Mouse (Mus musculus) heart, embryonic 15.5 days (tissue): ENCODE data around the gene Cabp4. TPM values are rescaled to one million over a fixed set of nuclear protein-coding genes. Genes with fewer than 3 reads are reported as not detected.
A peak's percentile ranks its signal among the peaks of the same experiment; 100 is the strongest.

ENCODE experiments used
- ATAC-seq: fragments of 200-750 bp; cut with Nextera tagmentation; replicated peaks from 2 replicates; pipeline ENCODE4 v1.8.0; 2017; ENCODE audit warnings: low read depth, moderate TSS enrichment; ENCODE audit not compliant: insufficient number of reproducible peaks, insufficient read depth, low FRiP score
- H3K27ac ChIP-seq: fragments of 300-500 bp; sonication (generic); 2 replicates; pipeline ENCODE4 v1.5.1; 2015; ENCODE audit warnings: mild to moderate bottlenecking, inconsistent platforms
- H3K27me3 ChIP-seq: fragments of 300-500 bp; sonication (generic); 2 replicates; pipeline ENCODE4 v1.6.1; 2015; ENCODE audit warnings: inconsistent platforms
- H3K36me3 ChIP-seq: fragments of 300-500 bp; sonication (generic); 2 replicates; pipeline ENCODE4 v1.6.1; 2015; ENCODE audit warnings: mild to moderate bottlenecking, inconsistent platforms
- H3K4me1 ChIP-seq: fragments of 300-500 bp; sonication (generic); replicated peaks from 2 replicates; pipeline ENCODE4 v1.6.1; 2015; ENCODE audit warnings: inconsistent platforms
- H3K4me2 ChIP-seq: fragments of 300-500 bp; sonication (generic); 2 replicates; pipeline ENCODE4 v1.6.1; 2015; ENCODE audit warnings: inconsistent platforms, mild to moderate bottlenecking, moderate library complexity
- H3K4me3 ChIP-seq: fragments of 300-500 bp; sonication (generic); 2 replicates; pipeline ENCODE4 v1.5.1; 2015; ENCODE audit warnings: mild to moderate bottlenecking, inconsistent platforms
- H3K9ac ChIP-seq: fragments of 300-500 bp; sonication (generic); 2 replicates; pipeline ENCODE4 v1.6.1; 2015; ENCODE audit warnings: mild to moderate bottlenecking, inconsistent platforms
- H3K9me3 ChIP-seq: fragments of 300-500 bp; sonication (generic); replicated peaks from 2 replicates; pipeline ENCODE4 v1.6.1; 2016; ENCODE audit warnings: inconsistent platforms
- WGBS: fragments of 180-500 bp; shearing (Covaris S2); methylation state at CpG from one replicate; pipeline ENCODE4 v1.1.7; 2015; ENCODE audit warnings: mixed read lengths; 5-methylcytosine and 5-hydroxymethylcytosine counted together
- polyA plus RNA-seq: library from polyadenylated mRNA; unstranded; fragments of >200 nt; fragmentation: Nextera tagmentation; extraction: Ambion mirVana; gene quantifications from 2 replicates; pipeline ENCODE4 v1.2.1, GENCODE M21; 2015

Gene Cabp4
- polyA plus RNA-seq, 1 experiment from 2014 or later, result not detected

DNA sequence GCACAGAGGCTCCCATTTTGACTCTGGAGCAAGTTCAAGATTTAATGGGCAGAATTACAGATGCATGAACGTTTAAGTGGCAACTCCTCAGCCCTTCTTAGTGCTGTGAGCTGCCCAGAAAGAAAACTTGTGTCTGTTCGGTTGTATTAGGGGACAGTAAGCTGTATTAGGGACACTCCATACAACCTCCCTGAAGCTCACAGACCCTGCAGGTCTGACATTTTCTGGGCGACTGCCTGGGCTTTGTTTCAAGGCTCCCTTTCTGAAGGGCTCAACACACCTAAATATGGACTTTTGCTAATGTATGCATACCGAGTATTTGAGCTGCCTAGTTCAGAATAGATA lies 19.7 kb upstream of the Cabp4 start:
- Histone ChIP-seq H3K36me3 (peaks cover 26% of the 10 kb centered on the region), H3K4me2 (peak overlapping the region; percentile 90), H3K27ac (peak overlapping the region; percentile 27), H3K27me3 (no peaks in the 10 kb centered on the region), H3K4me3 (peak overlapping the region; percentile 75), H3K4me1 (peaks cover 32% of the 10 kb centered on the region), H3K9me3 (no peaks in the 10 kb centered on the region), H3K9ac (peak overlapping the region; percentile 83; the same call in 1 of the 2 replicates)
- no peak for ATAC-seq
- 35% methylated on average over 4 of the region's 4 CpGs for WGBS

DNA sequence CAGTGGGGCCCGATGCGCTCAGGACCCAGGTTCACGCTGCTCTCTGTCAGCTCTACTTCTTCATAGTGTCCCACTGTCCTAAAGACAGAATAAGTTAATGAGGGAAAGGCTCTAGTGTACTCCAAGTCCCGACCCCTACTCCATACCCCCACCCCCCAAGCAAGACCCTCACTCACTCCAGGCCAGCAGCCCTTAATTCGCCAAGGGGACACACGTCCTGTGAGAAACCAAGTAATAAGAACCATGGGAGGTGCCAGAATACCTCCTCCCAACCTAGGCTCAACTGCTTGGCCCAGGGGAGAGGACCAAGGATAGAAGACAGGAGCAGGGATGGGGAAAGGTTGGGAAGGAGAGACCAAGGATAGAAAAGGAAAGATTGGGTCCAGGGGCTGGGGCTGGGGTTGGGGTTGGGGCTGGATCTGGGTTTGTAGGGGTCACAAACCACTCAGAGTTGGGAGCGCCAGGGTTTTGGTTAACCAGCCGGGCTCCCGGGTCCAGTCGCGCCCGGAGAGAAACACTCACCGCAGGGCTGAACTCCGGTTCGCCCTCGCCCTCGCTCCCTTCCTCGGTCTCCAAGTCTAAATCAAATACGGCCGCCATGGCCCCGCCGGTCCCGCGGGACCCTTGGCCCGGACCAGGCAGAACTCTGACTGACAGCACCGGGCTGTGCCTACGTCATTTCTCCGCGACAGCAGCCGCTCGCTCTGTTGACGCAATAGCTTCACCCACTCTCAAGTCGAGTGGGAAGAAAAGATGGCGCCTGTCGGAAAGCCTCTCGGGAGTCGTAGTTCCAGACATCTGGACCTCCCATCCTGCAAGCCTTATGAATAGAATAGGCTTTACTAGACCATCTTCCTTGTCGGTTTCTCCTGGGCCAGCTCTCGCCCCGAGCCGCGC lies 19.1 kb upstream of the Cabp4 start, which contains the start of gene Rps6kb2:
Rps6kb2 (minus strand) TSS at position 709 of the 897 bp plus-strand sequence.
- ATAC-seq, result peak; percentile 78
- 7% methylated on average over 42 of the region's 42 CpGs for WGBS
- peak within 1 kb of the TSS; percentile 90 for H3K4me2 ChIP-seq

DNA sequence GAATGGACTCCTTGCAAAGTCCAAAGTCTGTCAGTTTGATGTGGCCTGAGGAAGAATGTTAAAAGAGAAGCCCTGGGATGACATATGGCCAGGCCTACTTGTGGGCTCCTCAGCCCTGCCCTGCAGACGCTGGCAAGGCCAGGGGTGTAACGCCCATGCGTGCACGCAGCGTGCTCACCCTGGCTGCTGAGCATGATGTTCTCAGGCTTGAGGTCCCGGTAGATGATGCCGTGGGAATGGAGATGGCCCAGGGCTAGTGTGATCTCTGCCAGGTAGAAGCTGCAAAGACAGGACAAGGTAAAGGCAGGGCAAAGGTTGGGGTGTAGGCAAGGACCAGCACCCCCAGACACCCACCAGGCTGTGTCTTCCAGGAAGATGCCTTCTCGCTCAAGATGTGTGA lies 15.2 kb upstream of the Cabp4 start:
- H3K27me3 ChIP-seq, result no peaks in the 10 kb centered on the region
- WGBS, result 95% methylated on average over 8 of the region's 8 CpGs
- H3K9me3 ChIP-seq, result no peaks in the 10 kb centered on the region
- no peak overlapping the region for H3K9ac ChIP-seq
- H3K27ac ChIP-seq, result no peak overlapping the region
- H3K36me3 ChIP-seq, result peaks cover 48% of the 10 kb centered on the region
- H3K4me2 ChIP-seq, result no peak overlapping the region
- peaks cover 15% of the 10 kb centered on the region for H3K4me1 ChIP-seq
- ATAC-seq, result no peak
- no peak overlapping the region for H3K4me3 ChIP-seq

More for the DNA sequence above, 19.1 kb upstream of the Cabp4 start, which contains the start of gene Rps6kb2:
- Histone ChIP-seq H3K4me3 (peak within 1 kb of the TSS; percentile 75), H3K27ac (peak within 1 kb of the TSS; percentile 27), H3K9me3 (no peaks in the 10 kb centered on the region), H3K4me1 (peaks cover 32% of the 10 kb centered on the region), H3K9ac (peak within 1 kb of the TSS; percentile 83), H3K36me3 (peaks cover 32% of the 10 kb centered on the region), H3K27me3 (no peaks in the 10 kb centered on the region)

DNA sequence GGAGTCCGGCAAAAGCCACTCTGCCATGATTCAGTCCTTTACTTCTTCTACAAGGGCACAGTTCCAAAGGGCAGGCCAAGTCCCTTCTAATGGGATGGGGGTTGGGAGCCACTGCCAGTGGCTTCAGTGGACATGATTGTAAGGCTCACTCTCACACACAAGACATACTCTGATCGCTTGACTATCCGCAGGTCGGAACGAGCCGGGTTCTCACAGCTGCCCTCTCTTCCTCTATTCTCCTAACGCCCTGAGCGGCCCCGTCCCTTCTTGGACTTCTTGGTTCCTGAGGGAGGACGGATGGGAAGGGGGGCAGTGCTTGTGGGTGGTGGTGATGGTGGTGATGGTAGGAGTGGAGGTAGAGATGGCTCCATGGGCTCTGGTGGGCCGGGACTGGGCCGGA lies 12.9 kb upstream of the Cabp4 start:
- peaks cover 14% of the 10 kb centered on the region for H3K4me1 ChIP-seq
- H3K27me3 ChIP-seq, result no peaks in the 10 kb centered on the region
- no peaks in the 10 kb centered on the region for H3K9me3 ChIP-seq
- ATAC-seq, result no peak
- no peak overlapping the region for H3K4me2 ChIP-seq
- no peak overlapping the region for H3K9ac ChIP-seq
- H3K4me3 ChIP-seq, result no peak overlapping the region
- peaks cover 55% of the 10 kb centered on the region for H3K36me3 ChIP-seq
- WGBS, result 89% methylated on average over 12 of the region's 12 CpGs
- H3K27ac ChIP-seq, result no peak overlapping the region

DNA sequence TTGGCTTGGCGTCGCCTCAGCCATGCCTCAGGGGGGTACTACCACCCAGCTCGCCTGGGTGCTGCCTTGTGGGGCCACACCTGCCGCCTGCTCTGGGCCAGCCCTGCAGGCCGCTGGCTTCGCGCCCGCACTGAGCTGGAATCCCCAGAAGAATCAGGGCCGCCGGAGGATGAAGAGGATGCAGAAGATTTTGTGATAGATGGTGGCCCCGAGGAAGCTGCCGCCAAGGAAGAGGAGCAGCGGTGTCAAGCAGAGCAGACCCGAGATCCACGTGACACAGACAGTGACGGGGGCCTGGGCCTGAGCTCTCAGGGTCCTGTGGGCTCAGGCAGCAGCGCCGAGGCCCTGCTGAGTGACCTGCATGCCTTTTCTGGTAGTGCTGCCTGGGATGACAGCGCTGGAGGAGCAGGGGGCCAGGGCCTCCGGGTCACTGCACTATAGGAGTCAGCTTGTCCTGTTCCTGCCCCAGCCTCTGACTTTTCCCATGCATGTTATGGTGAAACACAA lies 12.3 kb upstream of the Cabp4 start:
- H3K27me3 ChIP-seq, result no peaks in the 10 kb centered on the region
- H3K4me3 ChIP-seq, result peak overlapping the region; percentile 17; the same call in 1 of the 2 replicates
- ATAC-seq, result no peak
- WGBS, result 69% methylated on average over 20 of the region's 20 CpGs
- H3K4me1 ChIP-seq, result peaks cover 18% of the 10 kb centered on the region
- H3K9me3 ChIP-seq, result no peaks in the 10 kb centered on the region
- H3K36me3 ChIP-seq, result peaks cover 52% of the 10 kb centered on the region
- no peak overlapping the region for H3K27ac ChIP-seq
- no peak overlapping the region for H3K4me2 ChIP-seq
- H3K9ac ChIP-seq, result no peak overlapping the region

DNA sequence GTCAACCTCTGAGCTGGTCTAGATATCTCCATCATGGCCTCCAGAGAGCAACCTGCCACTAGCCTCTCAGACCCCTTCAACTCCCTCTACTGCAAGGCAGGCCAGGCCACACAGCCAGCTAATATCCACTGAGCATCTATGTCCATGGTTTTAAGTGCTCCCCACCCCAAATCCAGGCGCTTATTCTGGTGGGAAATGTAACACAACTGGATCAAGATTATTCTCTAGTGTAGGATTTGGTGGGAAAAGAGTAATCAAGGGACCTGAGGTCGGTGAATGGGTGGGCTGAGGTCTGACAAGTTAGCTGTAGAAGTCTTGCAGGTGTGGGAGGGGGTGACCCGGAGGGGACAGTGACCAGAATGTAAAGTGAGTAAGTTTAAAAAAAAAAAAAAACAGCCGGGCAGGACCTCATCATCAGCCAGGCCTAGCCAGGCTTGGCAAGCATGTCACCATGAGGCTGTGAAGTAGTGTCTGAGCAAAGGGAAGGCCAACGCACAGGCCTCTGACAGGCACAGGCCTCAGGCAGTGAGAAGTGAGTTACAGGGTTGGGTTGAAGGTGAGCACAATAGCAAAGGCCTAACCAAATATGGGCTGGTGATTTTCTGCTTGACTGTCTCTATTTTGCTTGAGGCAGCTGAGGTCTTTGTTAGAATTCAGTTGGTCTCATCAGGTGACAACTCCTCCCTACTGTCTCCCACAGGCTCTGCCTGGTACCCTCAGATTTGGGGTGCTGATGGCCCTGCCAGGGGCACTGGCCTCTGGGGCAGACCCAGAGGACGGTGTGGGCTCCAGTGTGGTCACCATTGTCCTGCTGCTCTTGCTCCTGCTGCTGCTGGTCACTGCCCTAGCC lies 11.6 kb upstream of the Cabp4 start:
- Histone ChIP-seq H3K27me3 (no peaks in the 10 kb centered on the region), H3K27ac (no peak overlapping the region), H3K36me3 (peaks cover 54% of the 10 kb centered on the region), H3K9me3 (no peaks in the 10 kb centered on the region), H3K4me1 (peaks cover 22% of the 10 kb centered on the region), H3K9ac (no peak overlapping the region), H3K4me2 (no peak overlapping the region), H3K4me3 (peak overlapping the region; percentile 17; the same call in 1 of the 2 replicates)
- no peak for ATAC-seq
- WGBS, result 70% methylated on average over 6 of the region's 6 CpGs

DNA sequence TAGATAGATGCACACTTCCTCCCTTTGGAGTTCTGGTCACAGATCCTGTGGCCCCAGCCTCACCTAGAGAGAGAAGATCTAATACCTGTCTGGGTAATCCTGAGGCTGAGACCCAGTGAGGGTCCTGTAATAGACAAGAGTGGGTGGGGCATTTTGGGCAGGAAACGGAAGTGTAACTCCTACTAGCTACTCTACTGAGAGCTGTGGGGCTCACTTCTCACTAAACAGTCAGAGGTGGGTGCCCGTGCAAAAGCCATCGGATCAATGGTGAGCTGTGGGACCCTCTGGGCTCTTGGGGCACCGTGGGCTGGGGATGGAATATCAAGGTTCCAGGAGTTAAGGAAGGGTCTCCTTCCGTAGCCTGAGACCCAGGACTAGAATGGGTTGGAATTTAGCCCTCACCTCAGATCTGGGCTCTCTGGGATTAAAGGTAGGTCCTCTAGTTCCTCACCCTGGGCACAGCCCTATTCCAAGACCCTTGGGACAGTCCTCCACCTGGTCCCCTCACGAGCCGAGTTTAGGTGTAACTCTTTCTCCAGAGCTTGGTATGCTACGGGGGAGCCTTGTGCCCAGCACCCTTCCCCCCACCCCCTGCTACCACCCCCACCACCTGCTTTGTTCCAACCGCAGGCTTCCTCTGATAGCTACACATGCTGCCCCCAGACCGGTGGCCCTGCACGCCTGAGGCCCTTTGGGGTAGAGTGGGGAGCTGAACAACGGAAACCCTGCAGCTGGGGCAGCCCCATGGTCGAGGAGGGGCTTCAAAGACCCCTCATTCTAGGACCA lies 10.8 kb upstream of the Cabp4 start:
- Histone ChIP-seq H3K9ac (no peak overlapping the region), H3K9me3 (no peaks in the 10 kb centered on the region), H3K27me3 (no peaks in the 10 kb centered on the region), H3K36me3 (peaks cover 54% of the 10 kb centered on the region), H3K4me1 (peaks cover 31% of the 10 kb centered on the region), H3K4me3 (peak overlapping the region; percentile 17; the same call in 1 of the 2 replicates), H3K27ac (no peak overlapping the region), H3K4me2 (no peak overlapping the region; the same call in 1 of the 2 replicates)
- ATAC-seq, result no peak
- 69% methylated on average over 13 of the region's 13 CpGs for WGBS

DNA sequence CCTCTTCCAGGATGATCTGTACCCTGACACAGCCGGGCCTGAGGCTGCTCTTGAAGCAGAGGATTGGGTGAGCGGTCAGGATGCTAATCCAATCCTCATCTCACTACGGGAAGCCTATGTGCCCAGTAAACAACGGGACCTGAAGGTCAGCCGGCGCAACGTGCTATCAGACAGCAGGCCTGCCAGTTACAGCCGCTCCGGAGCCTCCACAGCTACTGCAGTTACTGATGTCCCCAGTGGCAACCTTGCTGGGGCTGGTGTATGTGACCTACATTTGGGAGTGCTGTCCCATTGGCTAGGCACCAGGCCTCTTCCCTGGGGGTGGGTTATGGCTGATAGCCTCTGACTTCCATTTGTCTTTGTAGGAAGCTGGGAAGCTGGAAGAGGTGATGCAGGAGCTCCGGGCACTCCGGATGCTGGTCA lies 9.4 kb upstream of the Cabp4 start, which contains the start of gene Ptprcap:
Ptprcap (plus strand) TSS at position 373 of the 423 bp plus-strand sequence.
- peaks cover 40% of the 10 kb centered on the region for H3K36me3 ChIP-seq
- H3K4me2 ChIP-seq, result no peak within 1 kb of the TSS
- H3K9me3 ChIP-seq, result no peaks in the 10 kb centered on the region
- H3K27me3 ChIP-seq, result no peaks in the 10 kb centered on the region
- WGBS, result 59% methylated on average over 11 of the region's 11 CpGs
- H3K9ac ChIP-seq, result no peak within 1 kb of the TSS
- H3K4me3 ChIP-seq, result no peak within 1 kb of the TSS
- H3K27ac ChIP-seq, result 0 out of 2 replicates have a peak within 1 kb of the TSS, but pooled peaks have one; percentile 17
- no peak for ATAC-seq
- peaks cover 39% of the 10 kb centered on the region for H3K4me1 ChIP-seq

DNA sequence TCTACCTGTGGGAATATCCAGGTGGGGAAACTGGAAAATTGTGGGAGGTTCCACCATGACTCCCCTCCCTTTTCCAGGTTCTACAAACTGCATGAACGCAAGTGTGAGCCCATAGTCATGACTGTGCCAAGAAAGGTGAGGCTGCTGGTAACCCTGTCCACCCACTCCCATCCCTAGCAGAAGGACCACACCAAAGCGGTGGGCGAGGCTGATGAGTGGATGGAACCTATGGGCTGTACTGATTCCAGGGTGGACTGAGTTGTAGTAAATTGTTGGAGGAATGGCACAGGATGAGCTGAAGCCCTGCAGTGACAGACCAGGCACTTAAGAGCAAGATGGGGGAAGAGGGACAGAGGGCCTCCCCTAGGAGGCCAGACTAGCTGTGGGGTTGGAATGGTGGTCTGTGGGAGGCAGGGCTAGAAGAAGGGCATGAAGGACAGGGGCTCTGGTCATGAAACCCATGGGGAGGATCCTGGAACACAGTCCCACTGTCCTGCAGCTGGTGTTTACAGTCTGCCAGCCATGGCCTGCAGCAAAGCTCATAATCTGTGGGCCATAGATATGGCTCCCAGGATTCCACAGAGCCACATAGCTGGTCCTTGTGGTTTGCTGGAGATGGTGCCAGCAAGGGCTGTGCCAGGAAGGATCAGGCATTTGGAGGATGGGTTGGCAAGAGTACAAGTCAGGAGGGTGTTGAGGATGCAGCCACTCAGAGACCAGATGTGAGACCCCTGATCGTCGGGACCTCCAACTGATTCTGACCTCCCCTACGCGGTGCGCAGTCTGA lies 8.8 kb upstream of the Cabp4 start:
- Histone ChIP-seq H3K9ac (no peak overlapping the region), H3K36me3 (peaks cover 35% of the 10 kb centered on the region), H3K27ac (0 out of 2 replicates have a peak overlapping the region, but pooled peaks have one; percentile 17), H3K4me3 (no peak overlapping the region), H3K27me3 (no peaks in the 10 kb centered on the region), H3K9me3 (no peaks in the 10 kb centered on the region), H3K4me1 (peaks cover 44% of the 10 kb centered on the region), H3K4me2 (no peak overlapping the region)
- ATAC-seq, result no peak
- WGBS, result 84% methylated on average over 8 of the region's 8 CpGs

DNA sequence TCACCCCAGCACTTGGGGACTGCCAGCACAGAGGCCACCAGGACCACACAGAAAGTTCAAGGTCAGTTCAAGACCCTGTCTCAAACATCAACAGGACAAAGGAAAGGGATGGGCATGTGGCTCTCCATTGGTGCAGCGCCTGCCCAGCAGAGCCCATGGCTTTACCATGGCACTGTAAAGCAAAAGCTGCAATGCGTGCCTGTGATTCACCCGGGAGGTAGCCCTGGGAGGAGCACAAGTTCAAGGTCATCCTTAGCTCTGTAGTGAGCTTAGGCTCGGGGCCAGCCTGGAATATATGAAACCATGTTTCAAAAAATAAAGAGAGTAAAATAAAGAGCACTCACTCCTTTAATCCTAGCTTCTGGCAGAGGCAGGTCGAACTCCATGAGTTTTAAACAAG lies 8.1 kb upstream of the Cabp4 start:
- Histone ChIP-seq H3K9me3 (no peaks in the 10 kb centered on the region), H3K4me2 (no peak overlapping the region), H3K27me3 (no peaks in the 10 kb centered on the region), H3K36me3 (peaks cover 28% of the 10 kb centered on the region), H3K9ac (no peak overlapping the region), H3K27ac (no peak overlapping the region), H3K4me1 (peaks cover 47% of the 10 kb centered on the region), H3K4me3 (no peak overlapping the region)
- WGBS, result 85% methylated on average over 5 of the region's 5 CpGs
- no peak for ATAC-seq
